Mouse (Mus musculus): Measurements from ENCODE around the gene Teddm1a. TPM values are rescaled to one million over a fixed set of nuclear protein-coding genes. Genes with fewer than 3 reads are reported as not detected.

Teddm1a gene
- polyA plus RNA-seq, 1 experiment from 2014 or later, result not detected

GRCm38 (mm10) chr1:153921642-153922041, 30.1 kb downstream of the Teddm1a start:
- Histone ChIP-seq H3K27me3 (replicated peaks; ENCODE audit: insufficient read depth, low read length) (no peaks in the 10 kb centered on the region), H3K9ac (replicated peaks; ENCODE audit: low read depth) (no peak overlapping the region), H3K4me1 (ENCODE audit: insufficient read depth, low read depth, low read length) (no peaks in the 10 kb centered on the region), H3K36me3 (ENCODE audit: insufficient read depth, low read length) (no peaks in the 10 kb centered on the region), H3K27ac (ENCODE audit: low read length) (no peak overlapping the region), H3K9me3 (ENCODE audit: low read length) (no peaks in the 10 kb centered on the region), H3K4me3 (ENCODE audit: low read depth, low read length) (no peak overlapping the region), H3K4me2 (replicated peaks; ENCODE audit: low read depth, low read length) (no peak overlapping the region)
- DNase-seq (ENCODE audit: low spot score) (no peak), ATAC-seq (no peak)
- WGBS, result 77% methylated on average over 3 of the region's 3 CpGs
- TF ChIP-seq EP300 (IDR thresholded peaks at IDR 0.05), result no peak
- no peak for TF ChIP-seq CTCF (IDR thresholded peaks at IDR 0.05)

GRCm38 (mm10) chr1:153922571-153923021, 31.1 kb downstream of the Teddm1a start:
- peak; percentile 14 for DNase-seq (ENCODE audit: low spot score)
- no peak overlapping the region for H3K4me2 ChIP-seq (replicated peaks; ENCODE audit: low read depth, low read length)
- no peaks in the 10 kb centered on the region for H3K9me3 ChIP-seq (ENCODE audit: low read length)
- H3K27me3 ChIP-seq (replicated peaks; ENCODE audit: insufficient read depth, low read length), result no peaks in the 10 kb centered on the region
- H3K27ac ChIP-seq (ENCODE audit: low read length), result no peak overlapping the region
- H3K4me3 ChIP-seq (ENCODE audit: low read depth, low read length), result no peak overlapping the region
- H3K36me3 ChIP-seq (ENCODE audit: insufficient read depth, low read length), result no peaks in the 10 kb centered on the region
- peak; percentile 58 for ATAC-seq
- no peak overlapping the region for H3K9ac ChIP-seq (replicated peaks; ENCODE audit: low read depth)
- TF ChIP-seq EP300 (IDR thresholded peaks at IDR 0.05) (no peak), CTCF (IDR thresholded peaks at IDR 0.05) (no peak)
- H3K4me1 ChIP-seq (ENCODE audit: insufficient read depth, low read depth, low read length), result no peaks in the 10 kb centered on the region
- 29% methylated on average over 5 of the region's 5 CpGs for WGBS

- ATAC-seq, result peak; percentile 35
- Histone ChIP-seq H3K9ac (replicated peaks; ENCODE audit: low read depth) (no peak overlapping the region), H3K4me2 (replicated peaks; ENCODE audit: low read depth, low read length) (no peak overlapping the region), H3K4me3 (ENCODE audit: low read depth, low read length) (no peak overlapping the region), H3K27ac (ENCODE audit: low read length) (no peak overlapping the region), H3K27me3 (replicated peaks; ENCODE audit: insufficient read depth, low read length) (no peaks in the 10 kb centered on the region), H3K4me1 (ENCODE audit: insufficient read depth, low read depth, low read length) (no peaks in the 10 kb centered on the region), H3K9me3 (ENCODE audit: low read length) (no peaks in the 10 kb centered on the region), H3K36me3 (ENCODE audit: insufficient read depth, low read length) (no peaks in the 10 kb centered on the region)
- TF ChIP-seq EP300 (IDR thresholded peaks at IDR 0.05) (no peak), CTCF (IDR thresholded peaks at IDR 0.05) (no peak)
- WGBS, result 55% methylated on average over 6 of the region's 6 CpGs
- DNase-seq (ENCODE audit: low spot score), result peak; percentile 51
These were observed 33.1 kb downstream of the Teddm1a start for GRCm38 (mm10) chr1:153924395-153925385.

- DNase-seq (ENCODE audit: low spot score), result no peak
- H3K27ac ChIP-seq (ENCODE audit: low read length), result no peak overlapping the region
These were observed 38.9 kb downstream of the Teddm1a start for GRCm38 (mm10) chr1:153930431-153930830.

GRCm38 (mm10) chr1:153933772-153934171, 42.2 kb downstream of the Teddm1a start:
- H3K36me3 ChIP-seq (ENCODE audit: insufficient read depth, low read length), result no peaks in the 10 kb centered on the region
- ATAC-seq (no peak), DNase-seq (ENCODE audit: low spot score) (no peak)
- H3K4me3 ChIP-seq (ENCODE audit: low read depth, low read length), result no peak overlapping the region
- no peaks in the 10 kb centered on the region for H3K4me1 ChIP-seq (ENCODE audit: insufficient read depth, low read depth, low read length)
- H3K4me2 ChIP-seq (replicated peaks; ENCODE audit: low read depth, low read length), result no peak overlapping the region
- no peak overlapping the region for H3K9ac ChIP-seq (replicated peaks; ENCODE audit: low read depth)
- no peak for TF ChIP-seq EP300 (IDR thresholded peaks at IDR 0.05)
- TF ChIP-seq CTCF (IDR thresholded peaks at IDR 0.05), result no peak
- 53% methylated on average over 1 of the region's 1 CpGs for WGBS
- no peak overlapping the region for H3K27ac ChIP-seq (ENCODE audit: low read length)
- H3K9me3 ChIP-seq (ENCODE audit: low read length), result no peaks in the 10 kb centered on the region
- no peaks in the 10 kb centered on the region for H3K27me3 ChIP-seq (replicated peaks; ENCODE audit: insufficient read depth, low read length)

More at GRCm38 (mm10) chr1:153930431-153930830, 38.9 kb downstream of the Teddm1a start:
- no peaks in the 10 kb centered on the region for H3K36me3 ChIP-seq (ENCODE audit: insufficient read depth, low read length)
- H3K9me3 ChIP-seq (ENCODE audit: low read length), result no peaks in the 10 kb centered on the region
- no peak overlapping the region for H3K4me2 ChIP-seq (replicated peaks; ENCODE audit: low read depth, low read length)
- WGBS, result 85% methylated on average over 2 of the region's 2 CpGs
- H3K4me1 ChIP-seq (ENCODE audit: insufficient read depth, low read depth, low read length), result no peaks in the 10 kb centered on the region
- H3K27me3 ChIP-seq (replicated peaks; ENCODE audit: insufficient read depth, low read length), result no peaks in the 10 kb centered on the region
- ATAC-seq, result no peak
- TF ChIP-seq CTCF (IDR thresholded peaks at IDR 0.05) (no peak), EP300 (IDR thresholded peaks at IDR 0.05) (no peak)
- H3K9ac ChIP-seq (replicated peaks; ENCODE audit: low read depth), result no peak overlapping the region
- H3K4me3 ChIP-seq (ENCODE audit: low read depth, low read length), result no peak overlapping the region

GRCm38 (mm10) chr1:153935844-153936380, 44.4 kb downstream of the Teddm1a start:
- DNase-seq (ENCODE audit: low spot score) (no peak), ATAC-seq (no peak)
- Histone ChIP-seq H3K4me3 (ENCODE audit: low read depth, low read length) (no peak overlapping the region), H3K36me3 (ENCODE audit: insufficient read depth, low read length) (no peaks in the 10 kb centered on the region), H3K4me2 (replicated peaks; ENCODE audit: low read depth, low read length) (no peak overlapping the region), H3K9ac (replicated peaks; ENCODE audit: low read depth) (no peak overlapping the region), H3K9me3 (ENCODE audit: low read length) (no peaks in the 10 kb centered on the region), H3K27ac (ENCODE audit: low read length) (no peak overlapping the region), H3K4me1 (ENCODE audit: insufficient read depth, low read depth, low read length) (no peaks in the 10 kb centered on the region), H3K27me3 (replicated peaks; ENCODE audit: insufficient read depth, low read length) (no peaks in the 10 kb centered on the region)
- WGBS, result 74% methylated on average over 12 of the region's 12 CpGs
- TF ChIP-seq EP300 (IDR thresholded peaks at IDR 0.05), result no peak
- no peak for TF ChIP-seq CTCF (IDR thresholded peaks at IDR 0.05)

Measured in lung, postnatal 0 days (tissue).